Mouse (Mus musculus) adrenal gland, postnatal 25 days (tissue): ENCODE measurements at regions not wholly inside any gene's neighbourhood (a gene's known extent, or its start where the extent isn't known, plus 50 kb on each side); places are given as distances from the start of the nearest gene placed in this dataset.

Experiments
- DNase-seq: peaks from one replicate; pipeline ENCODE4 v3.0.0; 2021; ENCODE audit warnings: mixed read lengths

DNA sequence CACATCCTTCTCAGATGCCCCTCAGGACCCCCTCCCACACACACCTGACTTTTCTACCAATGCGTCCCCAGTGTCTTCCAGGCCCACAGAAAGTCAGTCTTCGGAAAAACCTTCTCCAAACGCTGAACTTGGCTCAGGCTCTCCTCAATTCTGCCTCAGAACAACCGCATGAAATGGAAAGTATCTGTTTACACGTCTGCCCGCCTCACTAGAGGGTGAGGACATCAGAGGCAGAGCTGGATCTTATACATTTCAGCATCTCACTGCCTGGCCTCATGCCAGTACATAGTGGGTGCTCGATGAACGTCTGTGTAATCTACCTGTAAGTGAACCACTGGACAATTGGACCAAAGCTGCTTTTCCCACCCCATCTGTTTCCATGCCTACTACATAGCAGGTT, 189.1 kb upstream of the 4930412O13Rik start:
- DNase-seq, result no peak

DNA sequence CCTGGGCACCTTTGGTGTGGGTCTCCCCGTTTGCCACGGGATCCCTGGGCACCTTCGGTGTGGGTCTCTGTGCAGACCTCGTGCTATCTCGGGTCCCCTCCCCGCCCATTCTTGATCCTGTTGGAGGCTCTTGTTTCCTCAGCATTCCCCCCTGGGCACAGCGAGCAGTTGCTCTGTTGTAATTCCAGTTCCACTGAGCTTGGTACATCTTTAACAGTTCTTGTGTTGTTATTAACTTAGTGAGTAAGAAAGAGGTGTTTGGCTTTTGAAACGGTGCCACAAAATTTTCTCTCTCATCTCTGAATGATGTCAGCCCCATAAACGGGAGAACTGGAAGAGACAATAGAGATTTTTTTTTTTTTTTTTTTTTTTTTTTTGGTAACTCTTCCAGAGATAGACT, 187.7 kb upstream of the 4930412O13Rik start:
- DNase-seq, result no peak

DNA sequence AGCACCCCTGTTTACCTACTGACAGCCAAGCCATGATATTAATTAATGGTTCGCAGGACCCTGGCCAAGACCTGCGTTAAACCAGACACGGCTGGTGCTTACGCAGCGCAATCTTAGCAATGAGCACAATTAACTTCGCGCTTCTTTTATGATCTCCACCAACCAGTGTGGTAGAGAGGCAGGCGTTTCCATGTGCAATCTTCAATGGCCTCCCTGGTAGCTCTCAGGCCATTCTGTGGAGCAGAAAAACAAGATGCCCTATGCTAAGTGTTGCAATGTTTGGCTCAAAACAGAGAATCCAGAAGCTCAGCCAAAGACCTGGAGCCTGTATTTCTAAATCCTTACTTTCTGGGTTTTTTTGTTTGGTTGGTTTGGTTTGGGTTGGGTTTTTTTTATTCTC, 186.9 kb upstream of the 4930412O13Rik start:
- DNase-seq, result no peak

DNA sequence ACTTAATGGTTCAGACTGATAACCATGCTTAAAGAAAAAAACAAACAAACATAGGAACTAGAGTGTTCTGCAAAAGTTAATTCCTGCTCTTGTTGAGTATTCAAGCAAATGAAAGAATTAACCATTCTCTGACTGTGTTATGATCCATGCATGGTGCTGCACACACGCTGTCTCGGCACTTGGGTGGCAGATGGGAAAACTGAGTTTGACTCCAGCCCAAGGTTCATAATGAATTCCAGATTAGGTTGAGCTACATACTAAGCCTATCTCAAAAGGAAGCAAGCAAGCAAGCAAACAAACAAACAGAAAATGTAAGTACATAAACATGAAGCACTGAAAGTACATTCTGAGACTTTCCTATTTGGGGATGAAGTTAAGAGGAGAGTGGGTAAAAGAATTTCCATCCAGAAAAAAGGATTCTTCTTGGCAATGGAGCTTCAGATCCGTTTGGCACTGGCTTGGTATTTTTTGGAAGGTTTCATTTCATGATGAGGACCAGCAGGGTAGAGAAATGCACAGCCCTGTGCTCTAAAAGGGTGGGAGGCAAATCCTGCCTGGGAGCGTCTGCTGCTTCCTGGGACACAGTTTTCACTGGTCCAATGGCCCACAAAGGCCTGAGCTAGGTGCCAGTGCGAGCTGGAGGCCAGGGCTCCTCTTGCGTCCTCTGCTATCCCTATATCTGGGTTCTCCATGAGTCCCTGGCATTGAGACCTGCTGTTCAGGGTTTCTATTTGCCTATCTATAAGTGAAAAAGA, 183.3 kb upstream of the 4930412O13Rik start:
- no peak for DNase-seq

DNA sequence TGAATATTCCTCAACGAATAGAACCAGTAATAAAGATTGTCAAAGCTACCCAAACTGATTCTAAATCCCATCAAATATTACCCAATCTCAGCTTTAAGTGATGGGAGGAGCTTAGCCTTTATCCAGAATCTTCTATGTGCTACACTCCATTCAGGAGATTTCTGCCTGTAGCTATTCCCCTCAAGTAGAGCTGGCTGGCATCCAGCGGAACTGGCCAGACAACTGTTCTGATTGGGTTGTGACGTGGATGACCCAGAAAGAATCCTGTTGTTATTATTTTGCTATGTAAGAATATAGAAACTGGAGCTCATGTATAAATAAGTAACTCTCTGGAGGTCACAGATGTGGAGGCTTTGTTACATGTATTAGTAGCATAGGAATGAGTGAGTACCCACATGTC, 176.8 kb upstream of the 4930412O13Rik start:
- DNase-seq, result no peak

DNA sequence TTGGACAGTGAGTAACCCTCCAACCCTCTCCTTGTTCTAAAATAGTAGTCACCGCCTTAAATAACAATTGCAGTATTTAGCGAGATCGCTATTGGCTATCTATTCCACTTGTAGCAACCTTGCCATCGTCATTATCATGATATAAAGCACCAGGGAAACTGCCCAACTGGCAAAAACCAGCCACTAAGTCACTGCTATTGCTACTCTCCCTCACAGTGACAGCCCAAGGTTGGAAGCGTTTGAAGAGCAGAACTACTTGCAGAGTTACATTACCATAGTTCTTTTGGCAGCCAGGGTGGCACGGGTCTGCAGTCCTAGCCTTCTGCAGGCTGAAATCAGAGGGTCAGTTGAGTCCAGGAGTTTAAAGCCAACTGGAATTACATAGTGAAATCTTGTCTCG, 171.6 kb upstream of the 4930412O13Rik start:
- peak; percentile 9 for DNase-seq

DNA sequence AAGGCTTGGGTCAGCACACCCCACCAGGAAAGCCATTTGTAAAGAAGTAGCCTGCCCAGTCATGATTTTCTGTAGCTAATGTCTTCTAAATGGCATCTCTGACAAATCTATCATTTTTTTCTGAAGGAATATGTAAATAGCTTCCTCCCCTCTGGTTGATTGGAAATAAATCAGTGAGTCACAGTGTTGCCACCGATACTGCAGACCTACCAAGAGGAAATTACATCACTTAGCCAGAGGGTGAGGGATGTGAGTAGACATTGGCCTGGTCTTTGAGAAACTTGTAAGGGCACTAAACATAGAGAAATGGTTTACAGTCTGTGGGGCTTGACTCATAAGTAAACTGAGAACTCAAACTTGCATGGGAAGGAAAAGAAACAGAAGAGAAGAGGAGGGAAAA, 163.1 kb upstream of the 4930412O13Rik start:
- DNase-seq, result no peak

DNA sequence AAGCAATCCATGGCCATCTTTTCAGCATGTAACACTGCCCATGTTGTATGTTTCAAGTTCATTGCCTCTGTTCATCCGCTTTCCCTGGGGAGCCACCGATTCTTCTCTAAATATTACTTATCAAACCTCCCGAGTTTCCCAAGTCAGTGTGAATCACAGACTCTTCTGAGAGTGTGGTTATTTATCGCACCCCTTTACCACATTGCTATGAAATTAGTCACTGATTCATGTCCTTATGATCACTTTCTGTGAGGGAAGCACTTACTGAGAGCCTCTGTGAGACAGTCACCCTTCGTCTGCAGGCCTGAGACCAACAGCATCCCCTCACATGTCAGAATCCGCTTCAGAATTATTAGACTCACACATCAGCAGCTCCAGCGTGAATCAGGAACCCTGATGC, 147.8 kb upstream of the 4930412O13Rik start:
- no peak for DNase-seq

DNA sequence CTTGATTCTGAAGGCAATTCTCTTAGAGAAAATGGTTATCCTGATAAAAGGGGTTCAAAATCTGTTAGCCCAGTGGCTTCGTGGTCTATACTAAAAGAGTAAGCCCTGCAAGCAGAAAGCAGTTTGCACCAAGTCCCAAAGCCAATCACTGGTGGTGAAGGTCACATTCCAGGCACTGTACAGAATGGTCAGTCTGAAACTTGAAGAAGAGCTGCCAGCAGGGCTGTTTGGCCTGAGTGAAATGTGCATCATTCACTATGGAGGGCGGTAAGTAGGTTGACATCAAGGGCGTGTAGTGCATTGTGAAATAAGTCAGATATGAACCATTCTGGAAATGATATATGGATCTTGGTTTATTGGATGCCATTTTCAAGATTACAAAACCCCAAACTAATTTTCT, 136.9 kb upstream of the 4930412O13Rik start:
- DNase-seq, result no peak

DNA sequence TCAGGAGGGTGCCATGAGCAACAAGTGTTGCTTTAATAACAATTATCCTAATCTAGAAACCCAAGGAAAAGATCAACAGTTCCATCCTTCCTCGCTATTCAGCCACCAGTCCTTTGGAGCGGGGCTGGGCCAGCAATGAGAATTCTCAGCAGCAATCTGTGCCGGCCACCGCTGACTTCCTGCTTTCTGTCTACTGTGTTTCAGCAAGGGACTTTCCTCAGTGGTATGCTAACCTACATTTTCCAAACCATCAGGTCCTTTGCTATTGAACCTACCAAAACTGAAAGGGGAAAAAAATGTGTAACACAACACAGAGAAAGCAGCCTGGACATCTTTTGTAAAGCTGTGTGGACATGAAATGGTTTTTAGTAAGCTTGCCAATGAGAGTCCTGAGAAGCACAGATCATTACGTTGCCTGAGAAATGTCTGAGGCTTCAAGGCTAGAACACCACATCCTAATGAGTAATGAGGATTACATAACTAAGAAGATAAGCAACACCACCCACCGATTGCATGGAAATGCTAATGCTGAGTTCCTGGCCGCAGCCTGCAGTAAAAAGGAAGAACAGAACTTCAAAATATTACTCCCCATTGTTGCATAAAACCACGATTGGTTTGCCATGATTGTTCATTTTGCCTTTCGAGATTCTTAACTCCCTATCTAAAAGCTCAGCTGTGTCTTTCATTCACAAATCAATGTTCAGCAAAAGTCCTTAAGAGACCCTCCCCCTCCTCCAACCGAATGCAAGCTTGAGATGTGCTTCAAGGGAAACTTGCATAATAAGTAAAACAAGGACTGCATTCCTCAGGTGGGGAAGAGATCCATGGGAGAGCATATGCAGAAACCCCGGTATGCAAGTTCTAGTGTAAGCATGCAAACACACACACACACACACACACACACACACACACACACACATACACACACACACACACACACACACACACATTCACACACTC, 130.9 kb upstream of the 4930412O13Rik start:
- DNase-seq, result peak; percentile 31

DNA sequence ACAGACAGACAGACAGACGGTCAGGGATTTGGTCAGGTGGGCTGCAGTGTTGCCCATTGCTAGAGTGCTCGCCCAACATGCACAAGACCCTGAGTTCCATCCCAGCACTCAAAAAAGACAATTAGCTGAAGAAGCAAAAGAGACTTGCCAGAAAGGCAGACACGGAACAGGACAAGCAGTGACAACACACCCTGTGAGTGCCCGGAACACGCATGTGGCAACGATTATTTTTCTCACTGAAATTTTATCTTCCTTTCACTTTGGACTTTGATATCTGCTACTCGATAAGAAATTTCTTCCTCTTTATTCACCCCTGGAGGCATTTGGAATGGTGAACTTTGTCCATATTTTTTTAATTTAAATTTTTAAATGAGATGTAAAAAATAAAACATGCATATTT, 127.4 kb upstream of the 4930412O13Rik start:
- no peak for DNase-seq

DNA sequence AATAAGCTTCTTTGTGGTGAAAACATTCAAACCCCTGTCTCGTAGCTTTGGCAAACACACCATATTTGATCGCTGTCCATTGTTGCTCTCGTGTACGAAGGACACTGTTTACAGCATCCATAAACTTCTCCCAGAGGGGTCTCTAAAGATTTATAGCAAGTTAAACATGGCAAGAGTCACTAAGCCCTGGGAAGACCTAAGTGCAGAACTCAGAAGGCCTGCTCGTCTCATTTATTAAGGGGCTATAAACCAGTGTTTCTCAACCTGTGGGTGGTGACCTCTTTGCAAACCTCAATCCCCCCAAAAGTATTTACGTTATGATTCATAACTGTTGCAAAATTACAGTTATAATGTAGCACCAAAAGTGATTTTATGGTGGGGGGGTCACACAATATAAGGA, 126.9 kb upstream of the 4930412O13Rik start:
- DNase-seq, result no peak

DNA sequence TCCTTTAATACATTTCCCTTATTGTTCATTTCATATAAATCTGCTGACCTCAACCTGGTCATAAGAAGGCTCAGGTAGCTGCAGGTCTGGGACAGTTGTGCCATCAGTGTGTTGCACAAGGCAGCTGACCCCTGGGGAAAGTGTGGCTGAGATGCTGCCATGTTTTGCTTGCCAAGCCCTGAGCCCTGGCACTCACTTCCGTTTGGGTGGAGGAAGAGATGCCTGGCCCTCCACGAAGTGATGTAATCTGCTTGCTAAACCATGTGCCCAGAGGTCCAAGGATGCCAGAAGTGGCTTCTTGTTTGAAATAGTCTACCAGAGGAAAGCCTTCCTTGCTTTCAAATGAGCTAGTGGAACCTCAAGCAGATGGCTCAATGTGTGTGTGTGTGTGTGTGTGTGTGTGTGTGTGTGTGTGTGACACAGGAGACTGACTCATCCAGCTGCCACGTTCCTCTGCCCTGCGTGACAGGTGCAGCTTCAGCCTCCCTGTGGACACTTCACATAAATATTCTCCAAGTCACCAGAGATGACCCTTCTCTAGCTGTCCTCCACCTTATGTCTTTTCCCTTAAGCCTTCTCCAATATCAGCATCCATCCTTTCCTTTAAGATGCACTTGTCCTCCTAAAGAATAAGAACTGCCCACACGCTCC, 123.2 kb upstream of the 4930412O13Rik start:
- peak; percentile 8 for DNase-seq

DNA sequence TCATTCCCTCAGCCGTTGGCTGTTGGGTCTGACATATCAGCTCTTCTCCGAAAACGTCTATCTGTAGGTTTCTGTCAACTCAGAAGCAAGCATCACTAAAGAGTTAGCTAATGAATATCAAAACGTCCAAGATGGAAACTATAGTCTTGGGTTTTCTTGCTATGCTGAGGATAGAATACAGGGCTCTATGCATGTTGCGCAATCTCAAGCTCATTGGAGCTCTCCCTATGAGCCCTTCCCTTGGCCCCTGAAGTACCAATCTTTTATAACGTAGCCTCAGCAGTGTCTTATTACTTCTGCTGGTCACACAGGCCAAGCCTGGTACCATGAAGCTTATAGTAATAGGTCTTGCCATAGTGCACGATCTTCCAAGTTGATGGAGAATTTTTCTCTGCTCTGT, 122.1 kb upstream of the 4930412O13Rik start:
- no peak for DNase-seq

DNA sequence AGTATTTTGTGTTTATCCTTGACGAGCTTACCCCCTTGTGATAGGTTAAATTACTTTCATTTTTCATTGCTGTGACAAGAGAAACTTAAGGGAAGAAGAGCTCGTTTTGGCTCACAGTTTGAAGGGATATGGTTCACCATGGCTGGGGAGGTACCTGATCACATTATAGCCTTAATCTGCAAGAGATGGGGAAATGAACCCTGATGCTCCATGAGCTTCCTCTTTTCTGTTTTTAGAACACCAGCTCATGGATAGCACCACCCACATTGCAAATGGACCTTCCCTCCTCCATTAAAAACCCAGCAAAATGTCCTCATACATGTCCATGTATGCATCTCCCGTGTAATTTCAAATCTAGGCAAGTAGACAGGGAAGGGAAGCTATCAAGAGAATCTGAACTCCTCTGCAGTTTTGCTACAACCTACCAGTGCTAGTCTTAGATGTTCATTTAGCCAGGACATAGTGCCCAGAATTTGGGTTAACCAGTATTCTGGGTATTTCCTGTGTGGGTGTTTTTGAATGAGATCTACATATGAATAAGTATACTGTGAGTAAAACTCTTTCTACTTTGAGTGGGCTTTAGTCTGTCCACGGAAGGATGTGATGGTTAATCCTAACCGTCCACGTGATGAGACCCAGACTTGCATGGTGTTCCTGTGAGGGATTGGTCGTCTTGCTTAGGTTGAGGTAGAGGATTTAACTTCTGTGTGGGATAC, 121.5 kb upstream of the 4930412O13Rik start:
- no peak for DNase-seq

DNA sequence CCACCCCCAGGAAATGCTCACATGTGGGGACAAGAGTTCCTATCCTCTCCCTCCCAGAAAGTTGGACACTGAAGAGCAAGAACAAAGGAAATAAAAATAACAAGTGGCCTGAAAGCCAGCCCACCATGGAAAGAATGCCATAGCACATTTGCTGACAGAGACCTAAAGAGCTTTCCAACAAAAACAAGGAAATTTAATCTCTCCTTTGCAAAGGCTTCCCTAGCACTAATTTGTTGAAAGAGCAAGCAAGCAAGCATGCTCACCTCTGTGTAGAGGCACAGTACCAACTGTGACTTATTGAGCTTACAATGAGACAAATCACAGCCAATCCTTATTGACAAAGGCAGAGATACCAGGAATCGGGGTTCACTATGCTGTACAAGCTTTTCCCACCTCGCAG, 100.9 kb upstream of the 4930412O13Rik start:
- no peak for DNase-seq

DNA sequence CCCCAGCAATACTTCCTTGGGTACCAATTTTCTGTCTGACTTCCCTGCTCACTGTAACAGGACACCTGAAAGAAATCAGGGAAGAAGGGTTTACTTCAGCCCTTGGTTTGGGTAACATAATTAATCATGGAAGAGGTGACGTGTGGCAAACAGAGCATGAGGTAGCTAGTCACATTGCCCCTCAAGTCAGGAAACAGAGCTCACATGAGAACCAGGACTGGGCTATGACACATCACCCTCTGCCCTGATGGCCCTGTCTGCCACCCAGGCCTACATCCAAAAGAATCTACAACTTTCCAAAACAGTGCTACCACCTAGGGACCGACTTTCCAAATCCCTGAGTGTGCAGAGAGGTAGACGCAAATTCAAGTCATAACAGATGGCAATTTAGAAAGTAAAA, 98.4 kb upstream of the 4930412O13Rik start:
- no peak for DNase-seq

DNA sequence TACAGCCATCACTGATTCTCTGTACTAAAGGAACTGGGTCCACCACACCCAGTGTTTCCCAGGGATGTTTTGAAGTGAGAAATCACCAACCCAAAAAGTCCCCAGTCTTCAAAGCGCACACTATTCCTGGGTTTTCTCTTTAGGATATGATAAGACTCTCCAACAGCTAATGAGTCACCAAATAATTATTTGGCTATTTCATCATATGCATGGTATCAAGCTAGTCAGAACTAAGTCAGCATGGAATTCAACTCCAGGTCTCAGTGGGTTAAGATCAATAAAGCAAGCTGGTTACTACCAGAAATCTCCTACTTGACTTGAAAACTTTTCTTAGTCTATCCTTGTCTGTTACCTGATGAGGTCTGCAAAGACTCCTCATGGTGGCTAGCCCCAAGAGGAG, 89.1 kb upstream of the 4930412O13Rik start:
- DNase-seq, result no peak

DNA sequence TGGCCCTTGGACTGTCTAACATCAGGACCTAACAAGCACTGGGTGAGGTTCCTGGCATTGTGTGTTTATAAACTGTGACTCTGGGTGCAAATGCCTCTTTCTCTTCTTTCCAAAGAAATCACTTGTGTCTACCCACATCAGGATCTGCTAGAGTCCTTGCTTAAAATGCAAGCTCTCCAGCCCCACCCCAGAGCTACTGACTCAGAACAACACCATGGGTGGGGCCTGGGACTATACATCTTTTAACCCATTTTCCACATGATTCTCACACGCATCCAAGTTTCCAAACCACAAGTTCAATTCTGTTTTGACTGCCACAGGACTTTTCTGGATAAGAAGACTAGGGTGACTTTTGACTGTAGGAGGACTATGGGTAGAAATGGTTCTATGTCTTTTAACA, 88.7 kb upstream of the 4930412O13Rik start:
- no peak for DNase-seq

DNA sequence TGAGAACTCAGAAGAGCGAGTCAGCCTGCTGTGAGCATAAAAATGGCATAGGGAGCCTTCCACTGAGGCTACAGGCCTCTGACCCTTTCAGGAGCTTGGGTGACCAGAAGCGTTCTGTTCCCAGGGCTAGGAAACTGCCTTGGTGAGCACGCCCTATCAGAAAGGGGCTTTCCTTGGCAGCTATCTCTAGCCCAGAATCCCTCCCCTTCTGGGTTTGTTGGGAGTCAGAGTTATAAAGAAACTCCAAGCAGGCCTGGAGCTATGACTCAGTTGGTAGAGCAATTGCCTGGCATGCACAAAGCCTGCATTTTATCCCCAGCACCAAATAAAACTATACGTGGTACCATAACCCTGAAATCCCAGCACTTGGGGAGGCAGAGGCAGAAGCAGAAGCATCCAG, 85.7 kb upstream of the 4930412O13Rik start:
- no peak for DNase-seq

DNA sequence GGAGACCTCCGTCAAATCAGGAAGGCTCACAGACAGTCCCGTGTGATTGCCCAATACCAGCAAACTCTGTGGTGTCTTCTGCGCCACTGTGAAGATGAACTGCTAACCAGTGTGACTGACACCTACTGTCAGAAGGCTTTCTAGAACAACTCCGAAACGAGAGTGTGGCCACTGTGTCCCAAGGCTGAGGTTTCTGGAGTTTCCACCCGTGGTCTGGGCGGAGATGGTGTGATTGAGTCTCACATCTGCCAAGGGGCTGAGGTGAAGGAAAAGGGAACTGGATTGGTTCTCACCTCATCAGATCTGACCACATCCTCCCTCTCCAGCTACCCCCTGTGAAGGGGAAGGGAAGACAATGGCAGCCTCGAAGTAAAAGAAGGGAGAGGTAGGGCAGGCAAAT, 79.6 kb upstream of the 4930412O13Rik start:
- DNase-seq, result no peak

DNA sequence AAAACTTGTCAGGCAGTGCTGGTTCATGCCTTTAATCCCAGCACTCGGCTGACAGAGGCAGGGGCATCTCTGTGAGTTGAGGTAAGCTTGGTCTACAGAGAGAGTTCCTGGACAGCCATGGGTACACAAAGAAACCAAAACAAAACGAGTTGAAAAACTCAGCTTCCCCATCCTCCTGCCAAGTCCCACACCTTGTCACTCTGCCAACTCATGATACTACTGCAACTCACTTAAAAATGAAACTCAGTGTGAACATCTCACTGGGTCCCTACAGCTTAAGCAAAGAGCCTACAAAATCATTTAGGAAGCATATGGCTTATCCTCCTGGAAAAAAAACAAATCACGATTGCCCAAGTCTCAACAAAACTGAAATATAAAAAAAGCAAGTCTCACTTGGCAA, 76.7 kb upstream of the 4930412O13Rik start:
- no peak for DNase-seq
